Mouse (Mus musculus) spleen, adult 2 months (tissue): ENCODE measurements at regions not wholly inside any gene's neighbourhood (a gene's known extent, or its start where the extent isn't known, plus 50 kb on each side); places are given as distances from the start of the nearest gene placed in this dataset.

ENCODE experiments used
- CTCF ChIP-seq: fragments of 200-500 bp; IDR thresholded peaks from 2 replicates; pipeline ENCODE4 v1.5.1; 2011; ENCODE audit warnings: mild to moderate bottlenecking, inconsistent platforms; ENCODE audit not compliant: insufficient read depth, insufficient read length, insufficient replicate concordance; ENCODE audit errors: extremely low read depth
- POLR2A ChIP-seq: fragments of 200-500 bp; IDR thresholded peaks from 2 replicates; pipeline ENCODE4 v1.6.1; 2011; ENCODE audit warnings: low read depth, low read length, inconsistent platforms

GRCm38 (mm10) chr17:4610481-4610880, 383.7 kb upstream of the Arid1b start:
- TF ChIP-seq CTCF (no peak), POLR2A (no peak)
